Mouse (Mus musculus) megakaryocyte, embryonic 14.5 days (primary cell): ENCODE results near the gene Atf7ip.

ENCODE experiments used
- FLI1 ChIP-seq: IDR thresholded peaks from 2 replicates; pipeline ENCODE4 v1.6.1; 2012; ENCODE audit warnings: low read length, inconsistent platforms, mixed read lengths
- GATA1 ChIP-seq: IDR thresholded peaks from 3 replicates; pipeline ENCODE4 v1.6.1; 2012; ENCODE audit warnings: mixed read lengths, low read length, inconsistent platforms, borderline replicate concordance

DNA sequence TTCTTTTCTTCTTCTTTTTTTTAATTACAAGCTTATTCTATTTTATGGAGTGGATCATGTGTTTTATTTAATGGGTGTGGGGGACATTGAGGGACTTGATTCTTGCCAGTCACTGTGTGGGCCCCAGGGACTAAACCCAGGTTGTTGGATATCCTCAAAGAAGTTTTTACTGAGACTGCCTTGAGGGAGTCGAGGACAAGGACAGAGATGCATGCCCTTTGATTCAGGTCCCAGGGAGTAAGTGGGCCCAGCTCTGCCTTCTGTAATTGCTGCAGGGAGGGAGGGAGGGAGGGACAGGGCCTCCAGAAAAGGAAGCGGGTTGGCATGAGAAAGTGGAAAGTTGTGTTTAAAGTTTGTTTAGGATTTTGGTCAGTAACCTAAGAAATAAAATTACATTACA lies 23.2 kb downstream of the Atf7ip start:
- TF ChIP-seq GATA1, result no peak
- TF ChIP-seq FLI1, result no peak
